Mouse (Mus musculus): ENCODE results near the gene Slc24a3.

Slc24a3 gene

GRCm38 (mm10) chr2:145684891-145685290 lies 517.3 kb downstream of the Slc24a3 start:
- no peak for DNase-seq (ENCODE audit: low spot score)

GRCm38 (mm10) chr2:145686017-145686416 lies 518.5 kb downstream of the Slc24a3 start:
- DNase-seq (ENCODE audit: low spot score), result no peak

GRCm38 (mm10) chr2:145691367-145692009 lies 523.9 kb downstream of the Slc24a3 start:
- no peak for DNase-seq (ENCODE audit: low spot score)

Measured in MN1 (cell line).